Mouse (Mus musculus): ENCODE data around the gene Wfdc21.
A peak's percentile ranks its signal among the peaks of the same experiment; 100 is the strongest.

Gene Wfdc21

DNA sequence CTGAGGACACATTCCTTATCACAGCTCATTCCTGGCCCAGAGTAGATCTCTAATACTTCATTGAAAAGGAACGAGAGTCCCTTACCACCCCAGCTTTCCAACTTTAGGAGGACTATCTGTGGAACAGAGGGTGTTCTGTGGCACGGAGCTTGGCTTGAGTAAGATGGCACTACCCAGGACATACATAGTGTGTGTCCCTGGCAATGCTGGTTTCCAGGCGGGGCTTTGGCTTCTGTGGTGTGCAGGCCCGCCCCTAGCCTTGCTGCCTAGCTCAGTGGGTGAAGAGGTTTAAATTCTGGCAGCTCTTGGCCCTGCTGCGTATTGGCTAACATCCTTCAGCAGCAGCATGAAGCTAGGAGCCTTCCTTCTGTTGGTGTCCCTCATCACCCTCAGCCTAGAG, at the start of gene Wfdc21:
Gene Wfdc21 (plus strand): TSS at position 260 of the 400 bp plus-strand sequence.
- DNase-seq, result no peak

- DNase-seq, result no peak
Measured at GRCm38 (mm10) chr11:83703705-83704104, 43.0 kb upstream of the Wfdc21 start, which contains the start of gene Wfdc17. Gene Wfdc17 (plus strand): TSS chr11:83703991.

DNA sequence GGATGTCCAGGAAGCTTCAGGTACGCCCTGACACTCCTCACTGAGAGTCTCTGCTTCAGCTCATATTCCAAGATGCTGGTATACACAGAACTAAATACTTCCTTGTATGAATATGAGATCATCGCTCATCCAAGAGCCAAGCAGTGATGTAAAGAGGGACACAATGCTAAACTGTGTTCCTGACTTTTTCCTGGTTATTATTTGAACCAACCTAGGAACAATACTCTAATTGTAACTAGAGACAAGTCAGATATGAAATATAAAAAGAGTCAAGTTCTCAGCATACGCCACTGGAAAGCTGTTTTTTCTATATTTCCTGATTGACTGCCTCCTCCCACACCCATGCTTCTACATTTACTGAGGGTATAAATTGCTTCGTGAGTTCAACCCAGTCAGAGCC, 38.0 kb upstream of the Wfdc21 start, which contains the start of gene Wfdc18:
Gene Wfdc18 (plus strand): TSS at position 301 of the 400 bp plus-strand sequence.
- DNase-seq, result no peak

DNA sequence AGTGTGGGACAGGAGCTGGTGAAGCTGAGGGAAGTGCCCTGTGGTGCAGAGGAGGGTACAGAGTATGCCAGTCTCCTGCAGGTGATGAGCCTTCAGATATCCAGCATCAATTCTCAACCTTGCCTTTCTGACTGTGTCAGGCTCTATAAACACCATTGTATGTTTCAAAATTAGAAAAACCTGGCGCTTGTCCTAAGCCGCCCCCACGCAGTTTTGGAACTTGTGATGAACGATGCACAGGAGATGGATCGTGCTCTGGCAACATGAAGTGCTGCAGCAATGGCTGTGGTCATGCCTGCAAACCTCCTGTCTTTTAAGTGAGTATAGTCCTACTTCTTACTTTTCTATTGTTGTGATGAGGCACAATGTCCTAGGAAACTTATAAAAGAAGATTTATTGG, 37.1 kb upstream of the Wfdc21 start:
- no peak for DNase-seq

GRCm38 (mm10) chr11:83712671-83713070, 34.1 kb upstream of the Wfdc21 start:
- no peak for DNase-seq

GRCm38 (mm10) chr11:83713925-83714324, 32.8 kb upstream of the Wfdc21 start:
- no peak for DNase-seq

DNA sequence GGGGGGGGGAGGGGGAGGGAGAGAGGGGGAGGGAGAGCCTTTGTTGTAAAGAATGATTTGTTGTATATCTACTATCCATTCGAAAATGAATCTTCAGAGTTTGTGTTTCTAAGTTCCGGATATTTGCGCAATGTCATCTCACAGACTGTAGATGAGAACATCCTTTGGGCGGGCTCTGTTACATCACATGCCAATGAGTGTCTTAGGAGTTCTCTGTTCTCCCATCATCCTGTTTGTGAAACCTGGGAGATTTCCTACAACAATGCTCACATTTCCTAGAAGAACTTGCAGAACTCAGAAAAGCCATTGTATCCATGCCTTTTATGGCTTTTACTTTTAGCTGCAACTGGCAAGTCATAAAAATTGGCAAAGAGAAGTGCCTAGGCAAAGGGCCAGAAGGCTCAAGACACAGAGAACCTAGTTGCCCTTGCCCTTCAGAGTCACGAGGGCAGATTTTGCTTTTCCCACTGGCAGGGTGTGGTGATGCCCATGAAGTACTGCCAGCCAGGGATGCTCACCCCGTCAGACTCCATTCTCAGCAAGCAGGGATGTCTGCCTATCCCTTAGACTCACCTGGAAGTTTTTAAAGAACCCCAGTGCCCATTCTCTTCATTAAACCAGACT, 29.6 kb upstream of the Wfdc21 start:
- peak; percentile 35 to 45 for DNase-seq

GRCm38 (mm10) chr11:83720766-83721165, 26.0 kb upstream of the Wfdc21 start:
- peak; percentile 17 to 38 for DNase-seq

- no peak for DNase-seq
Measured at GRCm38 (mm10) chr11:83728757-83729432, 17.8 kb upstream of the Wfdc21 start.

DNA sequence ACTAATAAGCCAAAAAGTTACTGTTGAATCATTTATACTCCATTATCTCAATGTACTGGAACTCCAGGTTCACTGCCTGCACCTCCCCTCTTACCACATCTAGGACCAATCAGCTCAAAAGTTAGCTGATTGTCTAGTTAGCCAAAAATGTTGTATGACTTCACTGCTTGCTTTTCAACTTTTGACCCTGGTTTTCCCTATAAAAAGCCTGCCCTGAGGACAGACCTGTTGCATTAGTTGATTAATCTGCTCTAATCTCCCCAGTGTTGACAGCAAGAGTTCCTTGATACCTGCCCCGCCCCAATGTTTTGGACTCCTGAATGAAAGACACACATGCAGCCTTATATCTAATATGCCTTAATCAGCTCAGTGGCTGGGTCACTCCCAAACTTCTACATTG, 15.6 kb upstream of the Wfdc21 start:
- no peak for DNase-seq

GRCm38 (mm10) chr11:83733071-83733640, 13.6 kb upstream of the Wfdc21 start:
- no peak for DNase-seq

GRCm38 (mm10) chr11:83734215-83734614, 12.5 kb upstream of the Wfdc21 start:
- DNase-seq, result no peak

- no peak for DNase-seq
Measured at GRCm38 (mm10) chr11:83735881-83736280, 10.9 kb upstream of the Wfdc21 start.

DNA sequence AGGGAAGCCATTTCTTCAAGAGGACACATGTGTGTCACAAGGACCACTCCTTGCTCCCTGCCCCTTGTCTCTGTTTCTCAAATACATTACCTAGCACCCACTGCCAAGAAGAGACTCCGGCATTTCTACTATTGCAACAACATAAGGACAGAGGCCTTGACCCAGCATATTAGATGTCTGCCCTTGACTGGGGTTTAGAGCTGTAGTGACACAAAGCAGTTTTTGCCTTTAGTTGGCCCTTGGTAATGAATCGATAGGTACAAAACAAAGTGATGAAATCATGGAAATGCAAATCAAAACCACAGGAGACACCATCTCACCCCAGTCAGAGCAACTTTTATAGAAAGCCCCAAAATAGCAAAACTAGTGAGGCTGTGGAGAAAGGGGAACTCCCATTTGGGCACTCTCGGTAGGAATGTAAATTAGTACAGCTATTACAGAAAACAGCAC, 9.6 kb upstream of the Wfdc21 start:
- DNase-seq, result no peak

DNA sequence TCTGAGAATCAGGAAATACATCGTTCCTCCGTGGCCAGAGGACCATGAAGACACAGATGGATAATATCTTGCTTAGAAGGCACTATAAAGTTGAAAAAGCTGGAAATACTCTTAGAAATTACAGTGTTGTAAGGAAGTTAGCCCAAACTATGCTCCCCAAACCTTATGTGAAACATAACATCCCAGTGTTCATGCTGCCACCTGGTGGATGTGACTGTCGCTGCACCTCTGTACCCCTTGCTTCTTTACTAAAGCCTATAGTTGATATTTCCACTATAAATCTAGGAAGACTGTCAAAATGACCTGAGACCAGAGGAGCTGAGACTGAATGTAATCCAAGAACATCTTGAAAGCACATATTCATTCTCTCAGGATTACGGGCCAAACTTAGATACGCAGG, 7.5 kb upstream of the Wfdc21 start:
- peak; percentile 67 to 68 for DNase-seq

DNA sequence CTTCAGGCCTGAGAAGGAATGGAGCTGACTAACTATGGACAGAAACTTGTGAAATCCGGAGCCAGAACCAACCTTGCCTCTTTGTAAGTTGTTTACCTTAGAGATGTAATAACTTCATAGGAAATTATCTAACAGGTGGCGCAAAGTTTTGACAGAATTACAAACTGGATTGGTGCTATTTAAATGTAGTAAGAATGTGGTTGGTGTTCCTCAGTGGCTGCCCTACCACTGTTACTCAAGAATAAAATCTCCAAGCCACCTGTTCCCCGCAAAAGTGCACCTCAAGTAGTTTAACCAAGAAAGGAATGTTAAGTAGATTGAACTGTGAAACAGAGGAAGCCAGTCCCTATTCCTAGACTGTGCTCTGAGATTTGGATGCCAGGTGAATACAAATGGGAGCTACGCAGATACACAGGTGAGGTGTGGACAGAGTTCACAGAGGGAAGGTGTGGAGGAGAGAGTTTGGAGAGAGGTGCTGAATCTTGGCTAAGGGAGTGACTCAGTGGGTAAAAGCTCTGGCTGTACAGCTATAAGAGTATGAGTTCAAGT, 6.2 kb upstream of the Wfdc21 start:
- DNase-seq, result peak in 1 of 2 experiments; percentile 36

DNA sequence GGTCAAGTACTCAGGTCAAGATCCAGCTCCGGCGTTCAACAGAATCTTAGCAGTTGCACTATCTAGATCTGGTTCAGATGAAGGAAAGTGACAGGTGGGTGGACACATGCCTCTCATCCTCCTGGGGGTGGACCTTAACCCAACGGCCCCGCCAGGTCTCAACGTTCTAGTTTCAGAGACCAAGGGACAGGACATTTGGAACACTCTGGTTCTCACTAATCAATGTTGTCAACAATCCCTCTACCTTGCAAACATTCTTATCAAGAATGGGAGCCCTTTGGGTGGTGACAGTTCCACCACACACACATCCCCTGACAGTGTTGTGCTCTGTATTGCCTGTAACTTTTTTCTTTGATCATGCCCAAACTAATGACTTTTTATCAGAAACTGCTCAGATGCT, 4.9 kb upstream of the Wfdc21 start:
- DNase-seq, result no peak

DNA sequence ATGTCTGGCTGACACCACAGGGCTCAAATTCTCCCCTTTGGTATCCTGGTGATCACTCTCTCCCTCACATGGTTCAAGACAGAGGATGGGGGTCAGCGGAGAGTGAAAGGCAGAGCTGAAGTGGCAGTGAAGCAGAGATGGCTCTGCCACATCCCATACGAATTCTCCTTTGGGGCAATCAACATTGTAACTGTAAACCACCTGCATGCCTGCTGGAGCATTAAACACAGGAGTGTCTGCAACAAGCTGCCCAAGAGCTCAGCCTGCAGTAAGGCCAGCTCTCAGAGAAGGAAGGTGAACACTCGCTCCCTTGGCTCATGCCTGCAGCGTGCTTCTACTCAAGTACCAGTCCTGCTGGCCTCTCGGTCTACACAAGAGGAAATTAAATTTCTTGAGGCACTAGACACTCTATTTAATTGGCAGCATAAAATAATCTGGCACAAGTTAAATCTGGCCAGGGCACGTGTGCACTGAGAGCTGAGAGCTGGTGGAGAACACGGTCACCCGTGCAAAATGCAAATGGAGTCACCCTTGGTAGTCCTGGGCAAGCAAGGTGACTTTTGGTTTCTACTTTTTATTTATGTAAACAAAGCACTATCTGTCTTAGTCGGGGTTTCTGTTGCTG, 3.9 kb upstream of the Wfdc21 start:
- DNase-seq, result peak; percentile 43 to 56

GRCm38 (mm10) chr11:83743525-83743924, 3.2 kb upstream of the Wfdc21 start:
- DNase-seq, result no peak

DNA sequence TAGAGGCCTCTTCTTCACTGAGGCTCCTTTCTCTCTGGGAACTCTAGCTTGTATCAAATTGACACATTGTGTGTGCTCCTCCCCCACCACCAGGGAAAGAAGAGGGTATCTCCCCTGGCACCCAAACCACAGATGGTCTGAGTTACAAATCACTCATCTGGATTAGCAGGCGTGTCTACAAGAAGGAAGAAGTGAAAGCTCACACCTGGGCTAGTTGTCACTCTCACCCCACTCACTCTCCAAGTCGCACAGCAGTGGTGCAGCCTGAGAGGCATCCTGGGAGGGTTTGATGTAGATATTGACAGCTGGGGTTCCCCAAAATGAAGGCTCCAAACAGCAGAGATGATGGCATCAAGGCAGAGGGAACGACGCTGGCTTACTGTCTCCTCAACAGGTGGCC, 588 bp upstream of the Wfdc21 start:
- no peak for DNase-seq

DNA sequence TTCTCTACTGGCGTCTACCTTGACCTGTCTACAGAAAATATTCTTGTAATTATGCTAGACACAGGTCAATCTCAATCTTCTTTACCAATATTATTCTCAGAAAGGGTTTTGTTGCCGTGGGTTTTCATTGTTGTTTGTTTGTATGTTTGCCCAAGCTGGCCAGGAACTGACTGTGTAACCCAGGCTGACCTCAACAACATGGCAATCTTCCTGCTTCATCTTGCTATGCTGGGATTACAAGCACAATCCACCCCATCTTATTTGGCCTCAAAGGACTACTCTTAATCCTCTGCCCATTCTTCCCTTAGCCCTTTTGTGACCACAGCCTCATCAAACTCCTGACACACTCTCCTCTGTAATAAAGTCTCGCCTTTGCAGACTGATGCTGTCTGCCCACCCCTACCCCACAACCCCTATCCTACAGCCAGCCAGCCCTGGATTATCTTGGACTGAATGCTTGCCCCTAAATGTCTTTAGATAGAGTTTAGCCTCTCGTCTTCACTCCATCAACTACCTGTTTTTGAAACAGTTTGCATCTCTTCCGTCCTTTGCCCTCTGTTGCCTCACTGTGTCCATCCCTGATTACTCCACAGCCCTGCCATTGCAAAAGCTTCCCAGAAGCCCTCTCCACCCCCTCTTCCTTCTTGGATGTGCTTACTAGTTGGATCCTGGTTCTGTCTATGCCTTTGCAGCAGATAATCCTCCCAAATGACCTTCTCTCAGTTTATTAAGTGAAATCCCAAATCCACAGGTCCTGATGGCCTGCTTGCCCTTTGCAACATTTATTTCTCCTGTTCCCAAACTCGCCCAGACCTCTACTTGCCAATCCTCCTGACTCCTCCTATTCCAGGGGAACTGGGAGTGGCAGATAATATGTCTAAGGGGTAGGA, 881 bp downstream of the Wfdc21 start:
- DNase-seq, result no peak

DNA sequence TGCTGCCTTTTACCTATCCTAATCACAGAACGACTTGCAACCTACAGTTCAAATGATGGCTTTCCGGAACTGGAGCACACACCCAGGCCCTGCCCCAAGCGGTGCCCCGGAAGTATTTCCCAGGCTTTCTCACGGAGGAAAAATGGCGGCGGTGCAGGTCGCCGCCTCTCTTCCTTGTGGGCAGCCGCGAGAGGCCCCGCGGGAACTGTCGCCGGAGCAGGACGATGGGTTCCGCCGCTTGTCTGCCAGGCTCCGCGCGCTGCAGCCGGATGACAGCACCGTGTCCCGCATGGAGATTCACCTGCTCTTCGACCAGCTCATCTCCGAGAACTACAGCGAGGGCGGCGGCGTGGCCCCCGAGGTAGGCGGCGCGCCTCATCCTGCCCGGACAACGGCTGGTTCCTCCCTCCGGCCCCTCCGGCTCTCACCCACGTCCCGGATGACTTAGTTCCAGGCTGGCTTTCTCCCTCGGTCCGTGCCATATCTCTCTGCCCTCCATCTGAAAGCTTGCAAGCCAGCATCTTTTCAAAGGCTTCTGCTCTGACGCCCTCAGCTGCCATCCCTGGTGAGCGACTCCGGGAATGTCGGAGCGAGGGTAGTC, 6.9 kb downstream of the Wfdc21 start, which contains the start of gene Heatr6:
Gene Heatr6 (plus strand): TSS at position 116 of the 601 bp plus-strand sequence.
- peak; percentile 87 to 92 for DNase-seq
